Mouse (Mus musculus) liver, postnatal 0 days (tissue): Measurements from ENCODE around the gene Swi5.
A peak's percentile ranks its signal among the peaks of the same experiment; 100 is the strongest.

ENCODE experiments used
- CTCF ChIP-seq: sonication (generic); IDR thresholded peaks from 2 replicates; pipeline ENCODE4 v1.5.1; 2016; ENCODE audit warnings: antibody characterized with exemption, low read depth
- EP300 ChIP-seq: IDR thresholded peaks from 2 replicates; pipeline ENCODE4 v1.6.1; 2016; ENCODE audit warnings: antibody characterized with exemption, low read depth, mild to moderate bottlenecking

- TF ChIP-seq CTCF (peak; percentile 91), EP300 (no peak)
Observed at GRCm38 (mm10) chr2:32282727-32283126, 5.1 kb downstream of the Swi5 start.
